Mouse (Mus musculus): ENCODE results near the gene Entr1.

GRCm38 (mm10) chr2:26380131-26380771, 8.9 kb downstream of the Entr1 start, which contains the start of gene Snapc4:
- TF ChIP-seq CTCF (conservative IDR thresholded peaks at IDR 0.05; ENCODE audit: low read length) (no peak), NANOG (IDR thresholded peaks at IDR 0.05; ENCODE audit: borderline replicate concordance, low read length) (no peak)
